Mouse (Mus musculus): ENCODE measurements around the gene Slc35c2.

- TF ChIP-seq POLR2A (IDR thresholded peaks at IDR 0.05; ENCODE audit: control insufficient read depth, low read depth, low read length) (no peak), CTCF (IDR thresholded peaks at IDR 0.05; ENCODE audit: control insufficient read depth, insufficient read depth, insufficient replicate concordance, low read depth, low read length) (no peak)
These were observed 3.3 kb downstream of the Slc35c2 start for GRCm38 (mm10) chr2:165284377-165284776.
